Mouse (Mus musculus) lung, postnatal 0 days (tissue): Measurements from ENCODE around the gene Rad51b. TPM values are rescaled to one million over a fixed set of nuclear protein-coding genes. Genes with fewer than 3 reads are reported as not detected.

Experiments used
- ATAC-seq: fragments of 200-750 bp; cut with Nextera tagmentation; 2 replicates; pipeline ENCODE4 v1.8.0; 2017; ENCODE audit warnings: moderate library complexity
- DNase-seq: peaks from one replicate; pipeline ENCODE4 v3.0.0-alpha.2; 2016; ENCODE audit warnings: low spot score
- H3K27ac ChIP-seq: fragments of 300-500 bp; sonication (generic); 2 replicates; pipeline ENCODE4 v1.5.1; 2014; ENCODE audit warnings: antibody characterized with exemption, mild to moderate bottlenecking, low read length, mixed read lengths
- H3K27me3 ChIP-seq: fragments of 300-500 bp; sonication (generic); replicated peaks from 2 replicates; pipeline ENCODE4 v1.6.1; 2014; ENCODE audit warnings: low read length, mixed read lengths; ENCODE audit not compliant: insufficient read depth
- H3K36me3 ChIP-seq: fragments of 300-500 bp; sonication (generic); 2 replicates; pipeline ENCODE4 v1.6.1; 2014; ENCODE audit warnings: low read length, mixed read lengths; ENCODE audit not compliant: insufficient read depth
- H3K4me1 ChIP-seq: fragments of 300-500 bp; sonication (generic); 2 replicates; pipeline ENCODE4 v1.6.1; 2014; ENCODE audit warnings: antibody characterized with exemption, low read depth, low read length, mixed read lengths; ENCODE audit not compliant: insufficient read depth
- H3K4me2 ChIP-seq: fragments of 300-500 bp; sonication (generic); replicated peaks from 2 replicates; pipeline ENCODE4 v1.6.1; 2014; ENCODE audit warnings: low read depth, mild to moderate bottlenecking, low read length, moderate library complexity, mixed read lengths
- H3K4me3 ChIP-seq: fragments of 300-500 bp; sonication (generic); 2 replicates; pipeline ENCODE4 v1.5.1; 2014; ENCODE audit warnings: low read depth, low read length
- H3K9ac ChIP-seq: fragments of 300-500 bp; sonication (generic); replicated peaks from 2 replicates; pipeline ENCODE4 v1.6.1; 2014; ENCODE audit warnings: low read depth, mild to moderate bottlenecking
- H3K9me3 ChIP-seq: fragments of 300-500 bp; sonication (generic); 2 replicates; pipeline ENCODE4 v1.6.1; 2016; ENCODE audit warnings: low read length, mixed read lengths
- CTCF ChIP-seq: IDR thresholded peaks from 2 replicates; pipeline ENCODE4 v1.5.1; 2016; ENCODE audit warnings: antibody characterized with exemption, mild to moderate bottlenecking
- EP300 ChIP-seq: IDR thresholded peaks from 2 replicates; pipeline ENCODE4 v1.6.1; 2016; ENCODE audit warnings: antibody characterized with exemption, mild to moderate bottlenecking, control low read depth
- WGBS: fragments of 180-500 bp; shearing (Covaris S2); extraction: QIAGEN DNeasy Blood & Tissue Kit; methylation state at CpG from one replicate; pipeline ENCODE4 v1.1.7; 2014; 5-methylcytosine and 5-hydroxymethylcytosine counted together
- polyA plus RNA-seq: library from polyadenylated mRNA; unstranded; fragments of >200 nt; fragmentation: Nextera tagmentation; extraction: Ambion mirVana; gene quantifications from 2 replicates; pipeline ENCODE4 v1.2.1, GENCODE M21; 2015

Gene Rad51b
- polyA plus RNA-seq, 1 experiment from 2014 or later = 1.3 TPM

- DNase-seq = no peak
- H3K4me1 ChIP-seq = peaks cover 3% of the 10 kb centered on the region; the same call in 1 of the 2 replicates
- no peak overlapping the region for H3K4me2 ChIP-seq
- no peaks in the 10 kb centered on the region for H3K36me3 ChIP-seq
- no peaks in the 10 kb centered on the region for H3K27me3 ChIP-seq
- ATAC-seq = no peak
- no peak overlapping the region for H3K27ac ChIP-seq
- H3K9me3 ChIP-seq = peaks cover 7% of the 10 kb centered on the region; the same call in 1 of the 2 replicates
- 44% methylated on average over 12 of the region's 12 CpGs for WGBS
- H3K4me3 ChIP-seq = no peak overlapping the region
- H3K9ac ChIP-seq = no peak overlapping the region
- TF ChIP-seq CTCF (no peak), EP300 (no peak)
Observed at GRCm38 (mm10) chr12:79732355-79733115, 435.5 kb downstream of the Rad51b start.

- Histone ChIP-seq H3K4me1 (peaks cover 3% of the 10 kb centered on the region; the same call in 1 of the 2 replicates), H3K27me3 (no peaks in the 10 kb centered on the region), H3K36me3 (no peaks in the 10 kb centered on the region), H3K4me2 (no peak overlapping the region), H3K27ac (0 out of 2 replicates have a peak overlapping the region, but pooled peaks have one; percentile 27), H3K4me3 (no peak overlapping the region), H3K9ac (no peak overlapping the region), H3K9me3 (no peaks in the 10 kb centered on the region)
- TF ChIP-seq EP300 = no peak
- TF ChIP-seq CTCF = no peak
- WGBS = 40% methylated on average over 13 of the region's 13 CpGs
- ATAC-seq (peak; percentile 43; the same call in 1 of the 2 replicates), DNase-seq (no peak)
Observed at GRCm38 (mm10) chr12:79735341-79735785, 438.3 kb downstream of the Rad51b start.

GRCm38 (mm10) chr12:79735882-79736281 is 438.8 kb downstream of the Rad51b start:
- ATAC-seq = no peak
- no peak overlapping the region for H3K9ac ChIP-seq
- no peak overlapping the region for H3K4me2 ChIP-seq
- H3K4me1 ChIP-seq = peaks cover 3% of the 10 kb centered on the region; the same call in 1 of the 2 replicates
- no peak overlapping the region for H3K4me3 ChIP-seq
- no peaks in the 10 kb centered on the region for H3K9me3 ChIP-seq
- H3K27ac ChIP-seq = no peak overlapping the region
- no peaks in the 10 kb centered on the region for H3K27me3 ChIP-seq
- no peaks in the 10 kb centered on the region for H3K36me3 ChIP-seq
- no peak for TF ChIP-seq CTCF
- no peak for TF ChIP-seq EP300
- DNase-seq = no peak
- 72% methylated on average over 4 of the region's 4 CpGs for WGBS

GRCm38 (mm10) chr12:79738700-79739099 is 441.6 kb downstream of the Rad51b start:
- no peaks in the 10 kb centered on the region for H3K9me3 ChIP-seq
- no peak overlapping the region for H3K4me2 ChIP-seq
- no peaks in the 10 kb centered on the region for H3K36me3 ChIP-seq
- H3K27me3 ChIP-seq = no peaks in the 10 kb centered on the region
- no peak overlapping the region for H3K9ac ChIP-seq
- peaks cover 3% of the 10 kb centered on the region; the same call in 1 of the 2 replicates for H3K4me1 ChIP-seq
- ATAC-seq (peak; percentile 25; the same call in 1 of the 2 replicates), DNase-seq (peak; percentile 50)
- H3K4me3 ChIP-seq = no peak overlapping the region
- TF ChIP-seq CTCF = no peak
- TF ChIP-seq EP300 = no peak
- H3K27ac ChIP-seq = no peak overlapping the region

GRCm38 (mm10) chr12:79739918-79740639 is 443.0 kb downstream of the Rad51b start:
- ATAC-seq (no peak), DNase-seq (no peak)
- no peak overlapping the region for H3K27ac ChIP-seq
- no peak overlapping the region for H3K4me3 ChIP-seq
- TF ChIP-seq EP300 (no peak), CTCF (no peak)
- peaks cover 3% of the 10 kb centered on the region; the same call in 1 of the 2 replicates for H3K4me1 ChIP-seq
- no peaks in the 10 kb centered on the region for H3K9me3 ChIP-seq
- H3K4me2 ChIP-seq = no peak overlapping the region
- 89% methylated on average over 11 of the region's 11 CpGs for WGBS
- H3K36me3 ChIP-seq = no peaks in the 10 kb centered on the region
- no peak overlapping the region for H3K9ac ChIP-seq
- H3K27me3 ChIP-seq = no peaks in the 10 kb centered on the region

- TF ChIP-seq EP300 (no peak), CTCF (no peak)
- no peak overlapping the region for H3K4me2 ChIP-seq
- no peak overlapping the region for H3K27ac ChIP-seq
- H3K9me3 ChIP-seq = no peaks in the 10 kb centered on the region
- DNase-seq = no peak
- no peaks in the 10 kb centered on the region for H3K36me3 ChIP-seq
- H3K4me1 ChIP-seq = peaks cover 8% of the 10 kb centered on the region
- ATAC-seq = no peak
- 61% methylated on average over 7 of the region's 7 CpGs for WGBS
- no peak overlapping the region for H3K4me3 ChIP-seq
- no peaks in the 10 kb centered on the region for H3K27me3 ChIP-seq
- H3K9ac ChIP-seq = no peak overlapping the region
Observed at GRCm38 (mm10) chr12:79742211-79742610, 445.1 kb downstream of the Rad51b start.
